Mouse (Mus musculus): Measurements from ENCODE around the gene 2010111I01Rik.

2010111I01Rik gene

DNA sequence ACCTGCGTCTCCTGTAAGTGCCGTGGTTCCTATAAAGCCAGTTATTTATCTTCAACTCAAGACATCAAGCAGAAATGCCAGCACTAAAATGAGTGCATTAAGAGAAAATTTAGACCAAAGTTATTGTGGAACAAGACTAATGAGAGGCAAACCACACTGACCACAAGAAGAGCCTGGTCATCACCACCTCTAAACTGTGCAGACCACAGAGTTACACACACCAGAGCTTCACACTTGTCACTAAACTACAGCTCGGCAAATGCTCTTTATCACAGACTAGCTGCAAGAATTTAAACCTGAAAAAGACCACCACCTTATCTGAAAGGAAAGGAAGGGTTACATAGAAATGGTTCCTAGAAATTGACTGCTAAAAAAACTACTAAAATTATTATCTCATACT lies 397.1 kb downstream of the 2010111I01Rik start:
- DNase-seq, result no peak

DNA sequence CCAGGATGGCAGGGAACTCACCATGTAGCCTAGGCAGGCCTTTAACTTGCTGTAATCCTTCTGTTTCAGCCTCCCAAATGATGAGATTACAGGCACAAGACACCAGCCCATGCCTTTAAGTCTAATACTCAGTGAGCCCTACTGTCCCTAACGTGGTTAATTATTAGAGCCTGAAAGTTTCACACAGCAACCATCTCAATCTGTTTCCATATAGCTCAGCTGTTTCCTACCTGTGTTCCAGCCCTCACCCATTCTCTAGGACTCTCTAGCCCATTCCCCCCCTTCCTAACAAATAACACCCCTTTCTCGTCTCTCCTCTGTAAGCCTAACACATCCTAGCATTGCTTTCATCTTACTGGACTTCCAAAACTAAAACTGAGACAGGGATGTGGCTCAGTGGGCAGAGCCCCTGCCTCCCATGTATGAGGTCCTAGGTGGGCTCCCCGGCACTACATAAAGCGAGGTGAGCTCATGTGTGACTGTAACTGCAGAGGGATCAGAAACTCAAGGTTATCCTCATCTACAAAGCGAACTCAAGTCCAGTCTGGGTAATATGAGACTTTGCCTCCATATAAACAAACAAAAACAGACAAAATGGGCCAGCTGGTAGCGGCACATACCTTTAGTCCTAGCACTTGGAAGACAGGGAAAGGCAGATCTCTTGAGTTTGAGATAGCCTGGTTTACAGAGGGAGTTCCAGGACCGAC lies 408.9 kb downstream of the 2010111I01Rik start:
- no peak for DNase-seq

Data from lung, postnatal 10 days (tissue).